Mouse (Mus musculus): ENCODE measurements at regions not wholly inside any gene's neighbourhood (a gene's known extent, or its start where the extent isn't known, plus 50 kb on each side); places are given as distances from the start of the nearest gene placed in this dataset.

GRCm38 (mm10) chr12:77811276-77811675 is 382.8 kb upstream of the Gm6657 start:
- no peak for TF ChIP-seq CTCF (IDR thresholded peaks at IDR 0.05; ENCODE audit: borderline replicate concordance, insufficient read depth, low read length)
- TF ChIP-seq POLR2A (IDR thresholded peaks at IDR 0.05; ENCODE audit: low read depth, low read length), result no peak
- no peak overlapping the region for H3K4me3 ChIP-seq (ENCODE audit: insufficient read depth, low read length)
- no peak overlapping the region for H3K27ac ChIP-seq (ENCODE audit: insufficient read depth, low read length)
- H3K4me1 ChIP-seq (ENCODE audit: control insufficient read depth, insufficient read depth, low read length), result no peaks in the 10 kb centered on the region

GRCm38 (mm10) chr12:77819456-77819855 is 374.6 kb upstream of the Gm6657 start:
- H3K4me3 ChIP-seq (ENCODE audit: insufficient read depth, low read length), result no peak overlapping the region
- no peaks in the 10 kb centered on the region for H3K4me1 ChIP-seq (ENCODE audit: control insufficient read depth, insufficient read depth, low read length)
- TF ChIP-seq POLR2A (IDR thresholded peaks at IDR 0.05; ENCODE audit: low read depth, low read length) (no peak), CTCF (IDR thresholded peaks at IDR 0.05; ENCODE audit: borderline replicate concordance, insufficient read depth, low read length) (no peak)
- no peak overlapping the region for H3K27ac ChIP-seq (ENCODE audit: insufficient read depth, low read length)

GRCm38 (mm10) chr12:77823381-77824030 is 370.5 kb upstream of the Gm6657 start:
- Histone ChIP-seq H3K4me3 (ENCODE audit: insufficient read depth, low read length) (no peak overlapping the region), H3K27ac (ENCODE audit: insufficient read depth, low read length) (no peak overlapping the region), H3K4me1 (ENCODE audit: control insufficient read depth, insufficient read depth, low read length) (no peaks in the 10 kb centered on the region)
- no peak for TF ChIP-seq POLR2A (IDR thresholded peaks at IDR 0.05; ENCODE audit: low read depth, low read length)
- no peak for TF ChIP-seq CTCF (IDR thresholded peaks at IDR 0.05; ENCODE audit: borderline replicate concordance, insufficient read depth, low read length)

DNA sequence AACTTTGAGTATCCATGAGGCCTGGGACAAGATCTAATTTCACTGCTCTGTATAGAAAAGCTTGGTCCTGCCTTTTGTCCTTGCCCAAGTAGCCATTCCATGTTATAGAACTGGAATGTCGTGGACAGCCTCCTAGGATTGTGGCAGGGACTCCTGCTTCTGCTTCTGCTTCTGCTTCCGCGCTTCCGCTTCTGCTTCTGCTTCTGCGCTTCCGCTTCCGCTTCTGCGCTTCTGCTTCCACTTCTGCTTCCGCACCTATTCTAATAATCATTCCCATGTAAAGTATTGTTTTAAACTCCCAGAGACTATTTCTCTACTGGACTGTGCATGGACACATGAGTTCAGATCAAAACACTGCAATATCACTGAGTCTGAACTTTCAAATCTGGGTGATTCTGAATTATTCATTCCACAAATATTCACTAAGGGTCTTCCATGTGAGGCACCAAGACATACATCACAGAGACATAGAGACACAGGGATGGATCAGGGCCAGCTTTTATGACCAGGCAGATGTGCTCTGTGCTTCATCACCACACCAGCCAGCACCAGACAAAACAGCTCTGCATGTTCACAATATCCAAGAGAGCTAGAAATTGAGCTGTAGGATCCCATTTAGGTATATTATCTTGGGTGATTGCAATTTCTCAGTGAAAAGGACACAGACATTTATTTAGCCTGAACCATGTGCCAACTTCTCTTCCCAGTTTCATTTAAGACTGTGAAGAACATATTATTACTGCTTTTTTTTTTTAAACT is 360.5 kb upstream of the Gm6657 start:
- no peak overlapping the region for H3K4me3 ChIP-seq (ENCODE audit: insufficient read depth, low read length)
- no peak overlapping the region for H3K27ac ChIP-seq (ENCODE audit: insufficient read depth, low read length)
- H3K4me1 ChIP-seq (ENCODE audit: control insufficient read depth, insufficient read depth, low read length), result no peaks in the 10 kb centered on the region
- TF ChIP-seq POLR2A (IDR thresholded peaks at IDR 0.05; ENCODE audit: low read depth, low read length), result no peak
- TF ChIP-seq CTCF (IDR thresholded peaks at IDR 0.05; ENCODE audit: borderline replicate concordance, insufficient read depth, low read length), result no peak

DNA sequence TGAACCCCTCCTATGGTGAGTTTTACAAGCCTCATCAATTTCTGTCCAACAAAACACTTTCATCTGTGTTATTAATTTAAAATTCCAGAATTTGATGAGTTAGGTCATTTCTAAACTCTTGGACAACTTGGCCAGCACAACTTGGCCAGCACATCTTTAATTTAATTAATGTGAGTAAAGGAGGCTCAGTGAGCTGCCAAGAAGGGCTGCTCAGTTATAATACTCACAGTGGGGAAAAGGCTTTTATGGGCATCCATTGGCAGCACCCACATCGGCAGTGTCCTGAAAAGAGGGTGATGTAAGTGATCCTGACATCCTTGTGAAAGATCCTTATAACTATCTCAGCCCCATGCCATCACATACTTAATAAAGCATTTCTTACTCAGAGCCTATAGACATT is 359.2 kb upstream of the Gm6657 start:
- Histone ChIP-seq H3K4me3 (ENCODE audit: insufficient read depth, low read length) (no peak overlapping the region), H3K27ac (ENCODE audit: insufficient read depth, low read length) (no peak overlapping the region), H3K4me1 (ENCODE audit: control insufficient read depth, insufficient read depth, low read length) (no peaks in the 10 kb centered on the region)
- no peak for TF ChIP-seq CTCF (IDR thresholded peaks at IDR 0.05; ENCODE audit: borderline replicate concordance, insufficient read depth, low read length)
- TF ChIP-seq POLR2A (IDR thresholded peaks at IDR 0.05; ENCODE audit: low read depth, low read length), result no peak

DNA sequence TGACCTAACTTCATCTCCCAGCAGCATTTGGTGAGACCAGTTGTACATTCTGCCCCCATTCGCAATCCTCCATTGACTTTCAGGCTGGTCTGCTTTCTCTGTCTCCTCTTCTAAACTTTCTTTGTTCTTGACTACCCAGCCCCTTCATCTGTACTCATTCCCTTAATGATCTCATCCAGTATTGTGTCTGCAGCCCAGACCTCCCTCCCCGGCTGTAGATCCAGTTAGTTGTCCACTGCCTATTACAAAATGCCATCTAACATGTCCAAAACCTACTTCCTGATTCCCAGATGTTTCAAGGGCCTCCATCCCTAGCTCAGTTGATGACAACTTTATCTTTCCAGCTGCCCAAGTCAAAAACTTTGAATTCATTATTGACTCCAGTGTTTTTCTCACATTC is 357.8 kb upstream of the Gm6657 start:
- no peaks in the 10 kb centered on the region for H3K4me1 ChIP-seq (ENCODE audit: control insufficient read depth, insufficient read depth, low read length)
- H3K27ac ChIP-seq (ENCODE audit: insufficient read depth, low read length), result no peak overlapping the region
- no peak overlapping the region for H3K4me3 ChIP-seq (ENCODE audit: insufficient read depth, low read length)
- TF ChIP-seq CTCF (IDR thresholded peaks at IDR 0.05; ENCODE audit: borderline replicate concordance, insufficient read depth, low read length), result no peak
- no peak for TF ChIP-seq POLR2A (IDR thresholded peaks at IDR 0.05; ENCODE audit: low read depth, low read length)

GRCm38 (mm10) chr12:77841844-77842415 is 352.1 kb upstream of the Gm6657 start:
- Histone ChIP-seq H3K4me1 (ENCODE audit: control insufficient read depth, insufficient read depth, low read length) (no peaks in the 10 kb centered on the region), H3K4me3 (ENCODE audit: insufficient read depth, low read length) (no peak overlapping the region), H3K27ac (ENCODE audit: insufficient read depth, low read length) (no peak overlapping the region)
- TF ChIP-seq POLR2A (IDR thresholded peaks at IDR 0.05; ENCODE audit: low read depth, low read length) (no peak), CTCF (IDR thresholded peaks at IDR 0.05; ENCODE audit: borderline replicate concordance, insufficient read depth, low read length) (no peak)

- Histone ChIP-seq H3K4me3 (ENCODE audit: insufficient read depth, low read length) (no peak overlapping the region), H3K4me1 (ENCODE audit: control insufficient read depth, insufficient read depth, low read length) (peaks cover 5% of the 10 kb centered on the region; the same call in 1 of the 2 replicates), H3K27ac (ENCODE audit: insufficient read depth, low read length) (peak overlapping the region; percentile 14)
- TF ChIP-seq CTCF (IDR thresholded peaks at IDR 0.05; ENCODE audit: borderline replicate concordance, insufficient read depth, low read length), result no peak
- no peak for TF ChIP-seq POLR2A (IDR thresholded peaks at IDR 0.05; ENCODE audit: low read depth, low read length)
These were observed 341.2 kb upstream of the Gm6657 start for GRCm38 (mm10) chr12:77852595-77853577.
